Mouse (Mus musculus): ENCODE data around the gene Angptl2.

DNA sequence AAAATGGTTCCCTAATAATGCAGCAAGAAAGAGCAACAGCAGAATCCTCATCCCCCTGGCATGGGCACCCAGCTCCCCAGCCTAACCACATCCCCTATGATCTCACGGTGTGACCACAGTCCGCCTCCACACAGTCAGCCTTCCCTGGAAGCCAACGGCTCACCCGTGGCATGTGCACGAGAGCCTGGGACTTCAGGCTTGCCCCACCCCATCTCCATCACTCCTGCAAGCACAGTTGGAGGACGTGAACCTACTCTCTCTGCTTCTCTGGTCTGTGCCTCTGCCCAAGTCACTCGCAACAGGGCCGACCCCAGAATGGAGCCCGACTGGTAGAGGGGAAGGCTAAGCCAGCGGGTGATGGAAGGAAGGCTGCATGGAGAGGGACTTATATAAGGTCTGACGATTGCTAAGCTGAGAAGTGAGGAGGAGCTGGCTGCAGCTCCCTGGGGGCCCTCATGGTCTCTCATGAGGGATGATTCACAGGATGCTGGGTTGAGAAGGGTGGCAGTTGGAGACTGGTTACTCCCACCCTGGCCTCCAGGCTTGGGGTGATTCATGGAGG lies 5.6 kb downstream of the Angptl2 start:
- no peak for TF ChIP-seq CTCF (IDR thresholded peaks at IDR 0.05; ENCODE audit: borderline replicate concordance, extremely low read depth, insufficient read depth, insufficient read length)
- TF ChIP-seq POLR2A (IDR thresholded peaks at IDR 0.05; ENCODE audit: borderline replicate concordance, extremely low read depth, insufficient read depth, insufficient read length, poor library complexity, severe bottlenecking): no peak
